Mouse (Mus musculus): ENCODE data around the gene Zfp317. TPM values are rescaled to one million over a fixed set of nuclear protein-coding genes. Genes with fewer than 3 reads are reported as not detected.

The Zfp317 gene
- 43.0 TPM for polyA plus RNA-seq (2017; shearing (Covaris generic))

GRCm38 (mm10) chr9:19621843-19622822 is at the start of gene Zfp317:
Gene Zfp317 (plus strand): TSS chr9:19622102.

GRCm38 (mm10) chr9:19582317-19582716 is 39.6 kb upstream of the Zfp317 start, which contains the start of gene Olfr855:
Gene Olfr855 (plus strand): TSS chr9:19582617.

Other genes starting within 250 kb of the Zfp317 start
- not detected for gene Olfr847, start 243.4 kb upstream of the Zfp317 start, polyA plus RNA-seq (2017; shearing (Covaris generic))
- gene Olfr849, start 181.8 kb upstream of the Zfp317 start, polyA plus RNA-seq (2017; shearing (Covaris generic)), result not detected
- gene Olfr850, start 143.9 kb upstream of the Zfp317 start, polyA plus RNA-seq (2017; shearing (Covaris generic)), result not detected
- gene Olfr851, start 128.8 kb upstream of the Zfp317 start, polyA plus RNA-seq (2017; shearing (Covaris generic)), result not detected
- gene Olfr853, start 81.0 kb upstream of the Zfp317 start, polyA plus RNA-seq (2017; shearing (Covaris generic)), result not detected
- gene Olfr854, start 54.7 kb upstream of the Zfp317 start, polyA plus RNA-seq (2017; shearing (Covaris generic)), result not detected
- not detected for gene Olfr855, start 39.5 kb upstream of the Zfp317 start, polyA plus RNA-seq (2017; shearing (Covaris generic))
- not detected for gene Olfr857, start 87.3 kb downstream of the Zfp317 start, polyA plus RNA-seq (2017; shearing (Covaris generic))
- gene Olfr58, start 158.2 kb downstream of the Zfp317 start, polyA plus RNA-seq (2017; shearing (Covaris generic)), result not detected
- gene Olfr859, start 182.8 kb downstream of the Zfp317 start, polyA plus RNA-seq (2017; shearing (Covaris generic)), result not detected
- gene Olfr860, start 227.6 kb downstream of the Zfp317 start, polyA plus RNA-seq (2017; shearing (Covaris generic)), result not detected

All from inflammation-experienced regulatory T-cells, adult 16 weeks (primary cell).